Mouse (Mus musculus) ES-Bruce4 (cell line): Measurements from ENCODE around the gene Cmc1.

Source experiments
- CTCF ChIP-seq: IDR thresholded peaks from one replicate; pipeline ENCODE4 v1.8.1; 2011; ENCODE audit warnings: low read depth, low read length
- EP300 ChIP-seq: IDR thresholded peaks from 2 replicates; pipeline ENCODE4 v1.6.1; 2011; ENCODE audit warnings: low read depth, low read length; ENCODE audit not compliant: insufficient read depth

GRCm38 (mm10) chr9:118045011-118045533 lies 104.9 kb downstream of the Cmc1 start:
- TF ChIP-seq CTCF, result no peak
- TF ChIP-seq EP300, result no peak
